Mouse (Mus musculus) layer of hippocampus, adult 2 months (tissue): Measurements from ENCODE around the gene Rora. TPM values are rescaled to one million over a fixed set of nuclear protein-coding genes. Genes with fewer than 3 reads are reported as not detected.

Source experiments
- DNase-seq, 2 experiments: peaks; one replicate each; pipeline ENCODE4 v3.0.0; 2022; ENCODE audit warnings: low spot score in 2 of 2
- H3K27ac ChIP-seq: fragments of 200-600 bp; 2 replicates; pipeline ENCODE4 v1.8.1; 2022
- H3K4me3 ChIP-seq: fragments of 200-600 bp; 2 replicates; pipeline ENCODE4 v1.8.1; 2022; ENCODE audit warnings: mild to moderate bottlenecking
- CTCF ChIP-seq: fragments of 200-600 bp; conservative IDR thresholded peaks from 2 replicates; pipeline ENCODE4 v1.8.1; 2022; ENCODE audit warnings: antibody characterized with exemption, mild to moderate bottlenecking, moderate library complexity
- total RNA-seq, 2 experiments: library from RNA; stranded (reverse); gene quantifications; 2 replicates each; pipeline ENCODE4 v1.2.3; 2021

Rora gene
- total RNA-seq, 2 experiments from 2014 or later, result 32.0 to 35.6 TPM

- Histone ChIP-seq H3K27ac (peak overlapping the region; percentile 72; the same call in 1 of the 2 replicates), H3K4me3 (no peak overlapping the region)
- peak in 1 of 2 experiments; percentile 43 for DNase-seq
Measured at GRCm38 (mm10) chr9:69306734-69307528, 653.3 kb downstream of the Rora start.

GRCm38 (mm10) chr9:69307974-69308373 lies 654.4 kb downstream of the Rora start:
- no peak for TF ChIP-seq CTCF
- H3K27ac ChIP-seq, result no peak overlapping the region
- no peak overlapping the region for H3K4me3 ChIP-seq
- DNase-seq, result no peak

More at GRCm38 (mm10) chr9:69306734-69307528, 653.3 kb downstream of the Rora start:
- TF ChIP-seq CTCF, result peak; percentile 26

- no peak for DNase-seq
- no peak overlapping the region for H3K27ac ChIP-seq
- TF ChIP-seq CTCF, result no peak
- H3K4me3 ChIP-seq, result no peak overlapping the region
Measured at GRCm38 (mm10) chr9:69310524-69310923, 656.9 kb downstream of the Rora start.

- H3K27ac ChIP-seq, result no peak overlapping the region
- DNase-seq, result no peak
- H3K4me3 ChIP-seq, result no peak overlapping the region
- TF ChIP-seq CTCF, result no peak
Measured at GRCm38 (mm10) chr9:69313297-69313696, 659.7 kb downstream of the Rora start.

- TF ChIP-seq CTCF, result no peak
- DNase-seq, result no peak
- H3K27ac ChIP-seq, result no peak overlapping the region
Measured at GRCm38 (mm10) chr9:69314451-69315210, 661.0 kb downstream of the Rora start.

GRCm38 (mm10) chr9:69317527-69318115 lies 664.0 kb downstream of the Rora start:
- TF ChIP-seq CTCF, result no peak
- no peak for DNase-seq

More at GRCm38 (mm10) chr9:69314451-69315210, 661.0 kb downstream of the Rora start:
- H3K4me3 ChIP-seq, result no peak overlapping the region

GRCm38 (mm10) chr9:69319434-69319833 lies 665.8 kb downstream of the Rora start:
- no peak overlapping the region for H3K4me3 ChIP-seq
- TF ChIP-seq CTCF, result no peak
- DNase-seq, result no peak
- no peak overlapping the region for H3K27ac ChIP-seq

More at GRCm38 (mm10) chr9:69317527-69318115, 664.0 kb downstream of the Rora start:
- Histone ChIP-seq H3K4me3 (no peak overlapping the region), H3K27ac (no peak overlapping the region)

- H3K27ac ChIP-seq, result no peak overlapping the region
- no peak for DNase-seq
- no peak for TF ChIP-seq CTCF
- H3K4me3 ChIP-seq, result no peak overlapping the region
Measured at GRCm38 (mm10) chr9:69319913-69320634, 666.5 kb downstream of the Rora start.

GRCm38 (mm10) chr9:69320635-69321027 lies 667.0 kb downstream of the Rora start:
- TF ChIP-seq CTCF, result peak; percentile 61
- no peak overlapping the region for H3K4me3 ChIP-seq
- no peak overlapping the region for H3K27ac ChIP-seq
- DNase-seq, result no peak

GRCm38 (mm10) chr9:69321956-69322355 lies 668.4 kb downstream of the Rora start:
- Histone ChIP-seq H3K4me3 (no peak overlapping the region), H3K27ac (no peak overlapping the region)
- no peak for TF ChIP-seq CTCF
- no peak for DNase-seq

GRCm38 (mm10) chr9:69323831-69324230 lies 670.2 kb downstream of the Rora start:
- DNase-seq, result no peak
- no peak for TF ChIP-seq CTCF
- Histone ChIP-seq H3K27ac (no peak overlapping the region), H3K4me3 (no peak overlapping the region)

- no peak for DNase-seq
- TF ChIP-seq CTCF, result no peak
- no peak overlapping the region for H3K27ac ChIP-seq
- no peak overlapping the region for H3K4me3 ChIP-seq
Measured at GRCm38 (mm10) chr9:69327077-69327476, 673.5 kb downstream of the Rora start.
